Mouse (Mus musculus) ES-Bruce4 (cell line): Measurements from ENCODE around the gene Dclk1.

ENCODE experiments used
- CTCF ChIP-seq: IDR thresholded peaks from one replicate; pipeline ENCODE4 v1.8.1; 2011; ENCODE audit warnings: low read depth, low read length
- EP300 ChIP-seq: IDR thresholded peaks from 2 replicates; pipeline ENCODE4 v1.6.1; 2011; ENCODE audit warnings: low read depth, low read length; ENCODE audit not compliant: insufficient read depth

DNA sequence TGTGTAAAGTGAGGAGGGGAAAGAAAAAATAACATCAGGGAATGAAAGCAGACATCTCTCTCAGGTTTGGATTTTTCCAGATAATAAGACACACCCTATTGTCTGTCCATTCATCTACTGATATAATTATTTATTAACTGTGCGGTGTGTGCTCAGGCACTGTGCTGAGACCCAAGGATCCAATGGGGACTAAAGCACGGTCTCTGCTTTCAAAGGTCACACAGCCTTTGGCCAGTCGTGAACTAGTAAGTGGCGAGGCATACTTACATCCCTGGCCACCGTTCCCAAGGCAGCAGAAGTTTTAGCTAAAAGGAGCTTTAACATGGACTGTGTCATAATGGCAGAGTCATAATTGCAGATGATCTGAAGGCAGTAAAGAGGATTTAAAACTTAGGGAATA, 273.8 kb downstream of the Dclk1 start:
- no peak for TF ChIP-seq CTCF
- no peak for TF ChIP-seq EP300
